ENCODE assay signal across 8 mouse cellular contexts in genomic region chr13:54565201-54565581, GRCm38 (mm10). TPM values are rescaled to one million over a fixed set of nuclear protein-coding genes. Genes with fewer than 3 reads are reported as not detected.
DNase-seq lines count a peak whose midpoint lies in the region; ATAC-seq lines count a peak whose summit lies in the region.

4833439L19Rik (minus strand) TSS chr13:54565435.

- peak; percentile 94 for ATAC-seq in forebrain, embryonic 11.5 days (replicated peaks; ENCODE audit: low FRiP score)
- peak; percentile 97 for ATAC-seq in heart, embryonic 16.5 days (replicated peaks; ENCODE audit: extremely low read depth, insufficient read depth, low FRiP score)
- peak; percentile 93 for ATAC-seq in liver, embryonic 15.5 days (ENCODE audit: insufficient read depth)
- peak; percentile 97 for ATAC-seq in neural tube, embryonic 12.5 days (ENCODE audit: low FRiP score, low read depth)

- H3K27me3 ChIP-seq in forebrain, embryonic 11.5 days (ENCODE audit: control insufficient read depth, insufficient read depth, low read length): no peaks in the 10 kb centered on the region
- H3K27me3 ChIP-seq in heart, embryonic 16.5 days (ENCODE audit: control insufficient read depth, insufficient read depth, low read length): no peaks in the 10 kb centered on the region
- H3K27me3 ChIP-seq in liver, embryonic 15.5 days: no peaks in the 10 kb centered on the region
- H3K27me3 ChIP-seq in neural tube, embryonic 12.5 days (replicated peaks): no peaks in the 10 kb centered on the region

- peak within 1 kb of the TSS; percentile 91 for H3K9ac ChIP-seq in forebrain, embryonic 11.5 days (ENCODE audit: low read length)
- H3K9ac ChIP-seq in heart, embryonic 16.5 days (ENCODE audit: low read length): peak within 1 kb of the TSS; percentile 83
- peak within 1 kb of the TSS; percentile 99 for H3K9ac ChIP-seq in liver, embryonic 15.5 days
- peak within 1 kb of the TSS; percentile 97 for H3K9ac ChIP-seq in neural tube, embryonic 12.5 days

- WGBS in forebrain, embryonic 11.5 days: under 1% methylated on average over 27 of the region's 27 CpGs
- under 1% methylated on average over 27 of the region's 27 CpGs for WGBS in heart, embryonic 16.5 days
- WGBS in liver, embryonic 15.5 days (ENCODE audit: insufficient replicate concordance): under 1% methylated on average over 27 of the region's 27 CpGs
- WGBS in neural tube, embryonic 12.5 days: under 1% methylated on average over 27 of the region's 27 CpGs

- peak within 1 kb of the TSS; percentile 58 for H3K4me2 ChIP-seq in forebrain, embryonic 11.5 days (ENCODE audit: low read depth, low read length, severe bottlenecking)
- peak within 1 kb of the TSS; percentile 74 for H3K4me2 ChIP-seq in heart, embryonic 16.5 days (ENCODE audit: low read depth, low read length)
- H3K4me2 ChIP-seq in liver, embryonic 15.5 days: peak within 1 kb of the TSS; percentile 80
- peak within 1 kb of the TSS; percentile 75 for H3K4me2 ChIP-seq in neural tube, embryonic 12.5 days (replicated peaks)

- no peaks in the 10 kb centered on the region for H3K9me3 ChIP-seq in forebrain, embryonic 11.5 days (ENCODE audit: control insufficient read depth, low read length)
- no peaks in the 10 kb centered on the region for H3K9me3 ChIP-seq in heart, embryonic 16.5 days (replicated peaks; ENCODE audit: control insufficient read depth, low read length)
- no peaks in the 10 kb centered on the region for H3K9me3 ChIP-seq in liver, embryonic 15.5 days (replicated peaks)
- no peaks in the 10 kb centered on the region for H3K9me3 ChIP-seq in neural tube, embryonic 12.5 days

- peak within 1 kb of the TSS; percentile 81 for H3K4me3 ChIP-seq in forebrain, embryonic 11.5 days (ENCODE audit: low read depth, low read length)
- H3K4me3 ChIP-seq in heart, embryonic 16.5 days (ENCODE audit: low read length): peak within 1 kb of the TSS; percentile 66
- H3K4me3 ChIP-seq in liver, embryonic 15.5 days (replicated peaks): peak within 1 kb of the TSS; percentile 93
- peak within 1 kb of the TSS; percentile 97 for H3K4me3 ChIP-seq in neural tube, embryonic 12.5 days

- peaks cover 6% of the 10 kb centered on the region; the same call in 1 of the 2 replicates for H3K4me1 ChIP-seq in forebrain, embryonic 11.5 days (replicated peaks; ENCODE audit: control insufficient read depth, insufficient read depth, low read length)
- peaks cover 7% of the 10 kb centered on the region for H3K4me1 ChIP-seq in heart, embryonic 16.5 days (ENCODE audit: control insufficient read depth, insufficient read depth, low read length)
- peaks cover 39% of the 10 kb centered on the region for H3K4me1 ChIP-seq in liver, embryonic 15.5 days (replicated peaks)
- H3K4me1 ChIP-seq in neural tube, embryonic 12.5 days: peaks cover 15% of the 10 kb centered on the region

- H3K27ac ChIP-seq in forebrain, embryonic 11.5 days (ENCODE audit: low read depth, low read length): no peak within 1 kb of the TSS
- H3K27ac ChIP-seq in heart, embryonic 16.5 days (ENCODE audit: low read length): peak within 1 kb of the TSS; percentile 62
- peak within 1 kb of the TSS; percentile 82 for H3K27ac ChIP-seq in liver, embryonic 15.5 days (replicated peaks)
- H3K27ac ChIP-seq in neural tube, embryonic 12.5 days: peak within 1 kb of the TSS; percentile 64

- peak; percentile 88 to 94 for DNase-seq in CD8-positive naive resting alpha-beta T cell, adult 2 months (ENCODE audit: low read depth in 2 of 2, low spot score in 2 of 2)
- peak; percentile 89 for DNase-seq in c-Kit-positive CD71-negative TER-119-negative erythroid progenitor cells, embryonic 14.5 days (ENCODE audit: low read depth)
- DNase-seq in forebrain, embryonic 11.5 days (ENCODE audit: low spot score): peak; percentile 97
- peak; percentile 97 to 99 for DNase-seq in kidney, postnatal 36 days
- peak; percentile 95 for DNase-seq in telencephalon, adult 2 months (ENCODE audit: low read depth, low spot score)

- peaks cover 1% of the 10 kb centered on the region; the same call in 1 of the 2 replicates for H3K36me3 ChIP-seq in forebrain, embryonic 11.5 days (ENCODE audit: control insufficient read depth, insufficient read depth, low read length)
- H3K36me3 ChIP-seq in heart, embryonic 16.5 days (ENCODE audit: control insufficient read depth, insufficient read depth): peaks cover 10% of the 10 kb centered on the region
- peaks cover 28% of the 10 kb centered on the region for H3K36me3 ChIP-seq in liver, embryonic 15.5 days (replicated peaks)
- H3K36me3 ChIP-seq in neural tube, embryonic 12.5 days: peaks cover 24% of the 10 kb centered on the region

RNA-seq across cellular contexts. Expression of gene 4833439L19Rik, which starts in this region (rescaled TPM):
- 250 and 259 TPM in 2 replicates for polyA plus RNA-seq in forebrain, embryonic 11.5 days (2014; fragmentation: Nextera tagmentation; extraction: Ambion mirVana)
- 136 and 137 TPM in 2 replicates for polyA plus RNA-seq in heart, embryonic 16.5 days (2015; fragmentation: Nextera tagmentation; extraction: Ambion mirVana)
- 48.5 and 49.7 TPM in 2 replicates for polyA plus RNA-seq in liver, embryonic 15.5 days (2015; fragmentation: Nextera tagmentation; extraction: Ambion mirVana)
- polyA plus RNA-seq in neural tube, embryonic 12.5 days (2016; fragmentation: Nextera tagmentation; extraction: Ambion mirVana): 239 and 254 TPM in 2 replicates
